Mouse (Mus musculus) CH12.LX (cell line): Measurements from ENCODE around the gene Necab2.

Experiments
- BHLHE40 ChIP-seq: IDR thresholded peaks from 2 replicates; pipeline ENCODE4 v1.6.1; 2011; ENCODE audit warnings: mild to moderate bottlenecking, low read depth, low read length, improper control_type of control experiment
- CHD2 ChIP-seq: IDR thresholded peaks from 2 replicates; pipeline ENCODE4 v1.6.1; 2011; ENCODE audit warnings: low read length, improper control_type of control experiment
- CTCF ChIP-seq, 2 experiments: IDR thresholded peaks in 1 of 2; conservative IDR thresholded peaks in 1 of 2; 2 replicates each; pipeline ENCODE4 v1.5.1; 2011 to 2012; ENCODE audit warnings: low read depth in 2 of 2, low read length in 2 of 2, improper control_type of control experiment in 1 of 2, inconsistent platforms in 1 of 2, mild to moderate bottlenecking in 1 of 2, moderate library complexity in 1 of 2
- E2F4 ChIP-seq: IDR thresholded peaks from 2 replicates; pipeline ENCODE4 v1.6.1; 2011; ENCODE audit warnings: low read depth, low read length, improper control_type of control experiment; ENCODE audit not compliant: insufficient replicate concordance
- EP300 ChIP-seq: IDR thresholded peaks from 2 replicates; pipeline ENCODE4 v1.6.1; 2011; ENCODE audit warnings: low read length, improper control_type of control experiment
- HCFC1 ChIP-seq: IDR thresholded peaks from 2 replicates; pipeline ENCODE4 v1.6.1; 2012; ENCODE audit warnings: low read depth, mild to moderate bottlenecking, inconsistent platforms, low read length, improper control_type of control experiment
- JUN ChIP-seq: IDR thresholded peaks from 2 replicates; pipeline ENCODE4 v1.6.1; 2011; ENCODE audit warnings: low read depth, mild to moderate bottlenecking, low read length, improper control_type of control experiment, moderate library complexity; ENCODE audit not compliant: insufficient read depth
- JUND ChIP-seq: conservative IDR thresholded peaks from 2 replicates; pipeline ENCODE4 v1.6.1; 2011; ENCODE audit warnings: low read depth, low read length, improper control_type of control experiment
- NELFE ChIP-seq: IDR thresholded peaks from 2 replicates; pipeline ENCODE4 v1.6.1; 2011; ENCODE audit warnings: low read depth, low read length, improper control_type of control experiment
- POLR2A ChIP-seq: IDR thresholded peaks from 2 replicates; pipeline ENCODE4 v1.6.1; 2011; ENCODE audit warnings: low read depth, mild to moderate bottlenecking, improper control_type of control experiment, low read length
- POLR2AphosphoS2 ChIP-seq: IDR thresholded peaks from 2 replicates; pipeline ENCODE4 v1.6.1; 2011; ENCODE audit warnings: low read depth, low read length, improper control_type of control experiment
- TBP ChIP-seq: conservative IDR thresholded peaks from 2 replicates; pipeline ENCODE4 v1.6.1; 2011; ENCODE audit warnings: low read depth, low read length, improper control_type of control experiment
- UBTF ChIP-seq: IDR thresholded peaks from 2 replicates; pipeline ENCODE4 v1.6.1; 2012; ENCODE audit warnings: low read depth, mild to moderate bottlenecking, inconsistent platforms, low read length, improper control_type of control experiment, moderate library complexity
- USF1 ChIP-seq: IDR thresholded peaks from 2 replicates; pipeline ENCODE4 v1.6.1; 2014; ENCODE audit warnings: low read depth, mild to moderate bottlenecking, inconsistent platforms, low read length, improper control_type of control experiment

GRCm38 (mm10) chr8:119439424-119439823 is 7.1 kb upstream of the Necab2 start:
- TF ChIP-seq CTCF (conservative IDR thresholded peaks at IDR 0.05 in 1 of 2, IDR thresholded peaks at IDR 0.05 in 1 of 2; ENCODE audit: low read depth in 2 of 2, low read length in 2 of 2), result no peak
- TF ChIP-seq JUND, result no peak
- no peak for TF ChIP-seq E2F4
- TF ChIP-seq HCFC1, result no peak
- no peak for TF ChIP-seq BHLHE40
- TF ChIP-seq POLR2AphosphoS2, result no peak
- no peak for TF ChIP-seq EP300
- TF ChIP-seq USF1, result no peak
- no peak for TF ChIP-seq NELFE
- TF ChIP-seq UBTF, result no peak
- no peak for TF ChIP-seq POLR2A
- TF ChIP-seq TBP, result no peak
- no peak for TF ChIP-seq CHD2
- TF ChIP-seq JUN, result no peak
